Mouse (Mus musculus) stomach, adult 2 months (tissue): ENCODE measurements around the gene Fam216a. TPM values are rescaled to one million over a fixed set of nuclear protein-coding genes. Genes with fewer than 3 reads are reported as not detected.

Experiments used
- polyA plus RNA-seq: library from polyadenylated mRNA; depleted of rRNA; stranded (reverse); fragments of >200 nt; gene quantifications from 2 replicates; pipeline ENCODE4 v1.2.3, GENCODE M21; 2012; rRNA removed

The Fam216a gene
- polyA plus RNA-seq: 4.2 and 6.9 TPM in 2 replicates

GRCm38 (mm10) chr5:122372192-122372769 is at the start of gene Fam216a:
Fam216a (minus strand) TSS chr5:122372364.

GRCm38 (mm10) chr5:122421271-122422068 is 49.3 kb upstream of the Fam216a start, which contains the start of gene Anapc7:
Anapc7 (plus strand) TSS chr5:122421693.

GRCm38 (mm10) chr5:122391786-122392180 is 19.6 kb upstream of the Fam216a start, which contains the start of gene Arpc3:
Arpc3 (plus strand) TSS chr5:122391878.

GRCm38 (mm10) chr5:122371591-122372191 is 473 bp downstream of the Fam216a start, which contains the start of gene Gpn3:
Gpn3 (plus strand) TSS chr5:122371876.

GRCm38 (mm10) chr5:122353807-122354491 is 18.2 kb downstream of the Fam216a start, which contains the start of the genes Rad9b and Vps29:
Rad9b (minus strand) TSS chr5:122354233.
Vps29 (plus strand) TSS chr5:122354369.

Other genes starting within 250 kb of the Fam216a start
- gene Ccdc63, start 231.5 kb downstream of the Fam216a start, polyA plus RNA-seq: not detected in 2 replicates
- 14.2 and 15.7 TPM in 2 replicates for gene Ppp1cc, start 214.1 kb downstream of the Fam216a start, polyA plus RNA-seq
- 0.87 and 1.2 TPM in 2 replicates for gene Hvcn1, start 165.6 kb downstream of the Fam216a start, polyA plus RNA-seq
- gene Tctn1, start 107.9 kb downstream of the Fam216a start, polyA plus RNA-seq: 8.8 and 10.5 TPM in 2 replicates
- 11.9 and 13.2 TPM in 2 replicates for gene Pptc7, start 88.0 kb downstream of the Fam216a start, polyA plus RNA-seq
- 0.90 and 1.2 TPM in 2 replicates for gene Rad9b, start 18.1 kb downstream of the Fam216a start, polyA plus RNA-seq
- 7.0 and 8.9 TPM in 2 replicates for gene Vps29, start 18.0 kb downstream of the Fam216a start, polyA plus RNA-seq
- gene Gpn3, start 488 bp downstream of the Fam216a start, polyA plus RNA-seq: 29.0 and 30.5 TPM in 2 replicates
- 63.6 and 87.7 TPM in 2 replicates for gene Arpc3, start 19.5 kb upstream of the Fam216a start, polyA plus RNA-seq
- gene Anapc7, start 49.3 kb upstream of the Fam216a start, polyA plus RNA-seq: 12.0 and 14.9 TPM in 2 replicates
- 38.9 and 42.4 TPM in 2 replicates for gene Atp2a2, start 129.9 kb upstream of the Fam216a start, polyA plus RNA-seq
- gene Ift81, start 242.2 kb upstream of the Fam216a start, polyA plus RNA-seq: 0.31 and 0.62 TPM in 2 replicates